Mouse (Mus musculus) thymus, adult 2 months (tissue): ENCODE data around the gene H60b.
"Not testable (repeated sequence)": the region's sequence is repeated elsewhere in the genome, so short reads cannot be mapped to it uniquely, and the experiment has no call there.

Source experiments
- CTCF ChIP-seq: fragments of 200-500 bp; IDR thresholded peaks from 2 replicates; pipeline ENCODE4 v1.5.1; 2012; ENCODE audit warnings: mild to moderate bottlenecking, control low read depth, low read length, moderate library complexity, borderline replicate concordance; ENCODE audit not compliant: control insufficient read depth, poor library complexity, insufficient read depth; ENCODE audit errors: extremely low read depth
- POLR2A ChIP-seq: fragments of 200-500 bp; IDR thresholded peaks from 2 replicates; pipeline ENCODE4 v1.6.1; 2012; ENCODE audit warnings: mild to moderate bottlenecking, low read length, control low read depth, moderate library complexity; ENCODE audit not compliant: control insufficient read depth, poor library complexity, insufficient read depth; ENCODE audit errors: extremely low read depth

DNA sequence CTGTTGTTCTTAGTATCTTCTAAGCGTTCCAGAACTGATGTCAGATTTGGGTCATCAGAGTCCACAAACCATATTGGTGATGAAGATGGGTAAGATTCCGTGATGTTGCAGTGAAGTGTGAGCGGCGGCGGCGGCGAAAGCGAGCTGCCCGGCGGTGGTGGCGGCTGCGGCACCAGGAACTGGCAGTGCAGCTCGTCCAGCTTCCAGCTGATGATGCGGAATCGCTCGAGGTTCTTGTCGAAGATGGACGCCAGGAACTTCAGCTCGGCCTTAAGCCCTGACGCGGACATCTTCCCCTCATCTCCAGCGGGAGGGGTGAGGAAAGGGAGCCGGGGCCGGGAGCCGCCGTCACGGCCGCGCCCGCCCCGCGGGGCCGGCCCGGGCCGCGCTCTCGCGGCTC lies 4.3 kb upstream of the H60b start:
- TF ChIP-seq CTCF, POLR2A: not testable (repeated sequence)
